Mouse (Mus musculus): ENCODE results near the gene Llgl2.

The Llgl2 gene

DNA sequence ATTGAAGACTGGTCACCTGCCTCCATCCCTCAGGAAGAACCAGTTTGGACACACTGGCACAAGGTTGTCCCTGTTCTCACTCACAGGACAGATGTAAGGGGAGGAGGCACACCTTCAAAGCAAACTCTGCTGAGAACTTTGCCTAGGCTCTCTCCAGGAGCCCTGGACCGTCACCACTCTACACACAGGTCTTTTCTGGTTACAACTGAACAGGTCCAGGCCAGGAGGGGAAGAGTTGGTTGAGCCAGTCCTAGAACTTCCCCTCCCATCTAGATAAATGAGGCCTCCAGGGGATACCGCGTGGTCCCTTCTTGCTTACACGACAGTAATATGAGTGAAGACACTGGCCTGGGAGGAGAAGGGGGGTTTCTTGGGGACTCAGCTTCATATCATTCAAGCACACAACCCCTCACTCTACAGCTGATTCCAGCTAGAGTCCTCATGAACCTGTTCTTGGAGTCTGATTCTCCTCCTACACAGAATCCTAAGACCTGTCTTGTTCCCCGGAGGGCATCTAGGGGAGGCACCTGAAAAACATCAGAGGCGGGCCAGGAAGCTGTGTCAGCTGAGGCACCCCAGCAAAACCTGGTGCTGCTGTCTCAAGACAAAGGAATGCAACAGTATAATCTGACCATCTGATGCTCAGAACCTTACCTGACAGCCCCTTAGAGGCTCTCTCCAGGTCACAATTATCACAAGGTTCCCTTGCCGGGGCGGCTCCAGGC, 80.5 kb downstream of the Llgl2 start:
- no peak for DNase-seq (ENCODE audit: low spot score)
